Mouse (Mus musculus) bone marrow macrophage, adult 2 months (primary cell): ENCODE data around the gene Taf10.
"Not testable (repeated sequence)": the region's sequence is repeated elsewhere in the genome, so short reads cannot be mapped to it uniquely, and the experiment has no call there.

Experiments used
- CTCF ChIP-seq: IDR thresholded peaks from 2 replicates; pipeline ENCODE4 v1.5.1; 2012; ENCODE audit warnings: low read depth, mild to moderate bottlenecking, low read length, moderate library complexity
- POLR2A ChIP-seq: IDR thresholded peaks from 2 replicates; pipeline ENCODE4 v1.6.1; 2012; ENCODE audit warnings: mild to moderate bottlenecking, low read depth, low read length, borderline replicate concordance

DNA sequence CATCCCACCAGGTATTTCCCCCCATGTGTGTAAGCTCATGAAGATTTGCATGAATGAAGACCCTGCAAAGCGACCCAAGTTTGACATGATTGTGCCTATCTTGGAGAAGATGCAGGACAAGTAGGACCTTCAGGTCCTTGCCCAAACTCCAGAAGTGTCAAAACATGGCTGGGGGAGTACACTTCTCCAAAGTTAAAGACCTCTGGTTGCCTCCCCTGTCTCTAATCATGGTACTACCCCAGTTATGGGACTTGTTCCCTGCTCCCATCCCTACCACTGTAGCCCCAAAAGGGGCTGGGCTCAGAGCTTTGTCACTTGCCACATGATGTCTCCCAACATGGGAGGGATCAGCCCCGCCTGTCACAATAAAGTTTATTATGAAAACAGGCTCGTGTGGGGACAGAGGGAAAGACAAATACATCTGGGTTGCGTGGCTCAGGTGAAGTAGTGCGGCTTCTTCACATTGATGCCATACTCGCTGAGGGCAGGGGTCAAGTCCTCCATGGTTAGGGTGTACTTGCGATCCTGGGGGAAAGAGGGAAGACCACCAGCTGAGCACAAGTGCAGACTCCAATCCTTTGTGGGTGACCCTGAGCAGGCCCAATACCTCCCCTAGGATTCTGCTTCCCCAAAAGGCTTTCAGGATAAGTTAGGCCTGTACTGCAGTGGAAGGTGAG, 1.5 kb downstream of the Taf10 start:
- not testable (repeated sequence) for TF ChIP-seq POLR2A, CTCF
